Mouse (Mus musculus): ENCODE measurements around the gene Krt25.

The Krt25 gene

DNA sequence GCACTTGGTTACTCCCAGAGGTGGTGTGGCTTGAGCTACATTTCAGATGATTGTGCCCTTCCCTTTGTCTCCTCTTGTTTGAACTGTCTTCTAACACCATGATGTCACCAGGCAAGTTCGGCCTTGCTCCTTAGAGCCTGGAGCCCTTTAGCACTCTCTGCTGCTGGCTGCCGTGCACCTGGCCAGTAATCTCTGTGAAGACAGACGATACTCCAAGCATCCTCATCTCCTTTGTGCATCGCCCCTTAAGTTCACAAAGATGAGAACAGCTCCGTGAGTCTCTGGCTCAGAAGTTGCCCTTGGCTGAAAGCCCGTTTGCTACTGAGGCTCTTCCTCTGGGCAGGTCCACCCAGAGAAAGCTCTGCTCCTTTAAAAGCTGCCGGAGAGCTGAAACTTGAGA is 46.0 kb downstream of the Krt25 start:
- DNase-seq (ENCODE audit: low spot score) = no peak

DNA sequence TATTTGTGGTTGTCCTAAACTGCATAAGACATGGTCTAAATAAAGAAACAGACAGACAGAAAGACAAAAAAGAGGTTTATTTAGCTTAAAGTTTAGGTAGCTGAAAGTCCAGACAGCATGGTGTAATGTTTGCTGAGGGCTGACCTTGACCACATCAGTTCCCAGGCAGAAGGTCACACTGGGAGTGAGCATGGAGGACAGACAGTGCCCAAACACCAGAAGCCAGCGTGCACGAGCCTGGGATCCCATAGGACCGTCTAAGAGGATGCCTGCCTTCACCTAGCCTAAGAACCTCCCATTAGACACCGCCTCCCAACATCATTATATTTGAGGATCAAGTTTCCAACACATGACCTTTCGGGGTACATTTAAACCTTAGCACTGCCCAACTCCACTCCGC is 47.1 kb downstream of the Krt25 start:
- no peak for DNase-seq (ENCODE audit: low spot score)

DNA sequence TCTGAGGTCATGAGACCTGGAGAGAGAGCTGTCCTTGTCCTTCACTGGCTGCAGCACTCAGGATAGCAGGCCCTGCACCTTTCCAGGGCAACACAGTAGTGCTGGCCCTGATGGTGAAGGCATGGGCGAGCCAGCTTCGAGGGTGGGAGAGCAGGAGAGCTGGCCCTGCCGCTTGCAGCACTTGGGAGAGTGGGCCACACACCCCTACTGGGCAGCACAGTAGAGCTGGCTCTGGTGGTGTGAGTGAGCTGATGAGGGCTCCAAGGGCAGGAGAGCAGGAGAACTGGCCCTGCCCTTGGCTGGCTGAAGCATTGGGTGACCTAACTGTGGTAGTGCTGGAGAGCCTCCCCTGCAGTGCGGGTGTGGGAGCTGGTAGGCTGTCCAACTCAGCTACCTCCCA is 50.0 kb downstream of the Krt25 start:
- DNase-seq (ENCODE audit: low spot score) = no peak

DNA sequence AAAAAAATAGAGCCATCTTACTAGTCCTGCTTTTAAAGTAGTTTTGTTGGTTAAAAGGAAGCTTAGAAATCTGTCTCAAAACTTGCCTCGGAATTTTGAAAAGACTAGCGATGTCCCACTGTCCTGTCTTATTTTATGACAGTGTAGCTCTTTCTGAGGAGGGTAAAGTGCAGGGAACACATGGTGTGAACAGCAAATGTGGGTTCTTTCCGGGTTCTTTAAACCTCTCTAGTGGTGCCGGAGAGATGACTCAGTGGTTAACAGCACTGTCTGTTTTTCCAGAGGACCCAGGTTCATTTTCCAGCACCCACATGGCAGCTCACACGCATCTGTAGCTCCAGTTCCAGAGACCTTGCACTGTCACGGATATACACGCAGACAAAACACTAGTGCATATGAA is 53.6 kb downstream of the Krt25 start:
- no peak for DNase-seq (ENCODE audit: low spot score)

DNA sequence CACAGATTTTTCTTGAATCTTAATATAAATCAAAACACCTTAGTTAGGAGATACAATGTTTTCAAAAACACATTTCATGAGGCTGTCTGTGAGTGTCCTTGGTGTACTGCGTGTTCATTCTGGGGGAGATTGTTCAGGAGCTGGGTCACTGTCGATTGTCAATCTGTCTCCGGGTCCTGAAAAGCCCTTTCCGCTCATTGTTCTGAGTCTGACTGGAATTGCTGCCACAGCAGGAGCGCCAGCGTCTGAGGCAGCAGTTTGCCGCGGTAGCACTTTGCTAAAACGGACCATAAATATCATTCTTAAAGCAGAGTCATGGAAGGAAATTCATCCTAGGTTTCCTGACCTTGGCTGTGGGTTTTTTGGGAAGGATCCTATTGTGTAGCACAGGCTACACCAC is 57.0 kb downstream of the Krt25 start:
- no peak for DNase-seq (ENCODE audit: low spot score)

All from MN1 (cell line).